7 mouse cellular contexts compared by ENCODE assay signal in the genomic region with DNA sequence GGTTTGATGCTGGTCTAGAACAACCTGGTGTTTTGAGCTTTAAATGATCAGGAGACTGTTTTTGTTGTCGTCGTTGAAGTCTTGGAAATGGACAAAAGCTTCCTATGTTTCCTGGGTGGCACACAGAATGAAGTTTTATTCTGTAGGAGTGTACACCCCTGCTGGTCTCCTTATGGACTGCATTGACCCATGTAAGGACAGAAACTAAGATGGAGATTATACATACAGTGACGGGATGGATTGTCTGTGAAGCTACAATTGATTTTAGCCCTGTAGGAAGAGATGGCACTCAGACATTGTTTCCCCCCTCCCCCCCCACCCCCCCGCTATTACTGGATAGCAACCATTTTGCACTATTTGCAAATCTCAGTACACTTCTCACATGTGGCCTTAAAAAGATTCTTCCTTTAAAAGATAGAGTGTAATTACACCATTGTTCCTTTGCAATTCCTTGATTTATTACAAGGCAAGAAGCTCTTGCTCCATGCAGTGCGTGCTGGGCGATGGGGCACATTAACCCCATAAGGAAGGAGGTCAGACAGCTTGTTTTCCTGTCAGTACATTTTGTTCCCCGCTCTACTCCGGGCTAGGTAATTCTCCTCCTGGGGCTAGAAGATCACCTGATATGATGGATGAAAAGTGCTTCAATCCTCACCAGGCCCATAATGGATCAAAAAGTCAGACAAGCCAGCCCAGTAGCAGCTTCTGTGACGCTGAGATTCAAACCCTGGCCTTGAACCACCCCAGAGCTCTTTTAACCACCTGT. TPM values are rescaled to one million over a fixed set of nuclear protein-coding genes. Genes with fewer than 3 reads are reported as not detected.
DNase-seq lines count a peak whose midpoint lies in the region; ATAC-seq lines count a peak whose summit lies in the region.

No protein-coding gene starts in this region.

- no peaks in the 10 kb centered on the region for H3K36me3 ChIP-seq in lung, embryonic 15.5 days
- no peaks in the 10 kb centered on the region for H3K36me3 ChIP-seq in embryonic facial prominence, embryonic 11.5 days (replicated peaks; ENCODE audit: control insufficient read depth, insufficient read depth, low read depth, low read length)
- H3K36me3 ChIP-seq in hindbrain, embryonic 13.5 days: no peaks in the 10 kb centered on the region
- no peaks in the 10 kb centered on the region for H3K36me3 ChIP-seq in midbrain, embryonic 13.5 days

- H3K27me3 ChIP-seq in lung, embryonic 15.5 days: no peaks in the 10 kb centered on the region
- H3K27me3 ChIP-seq in embryonic facial prominence, embryonic 11.5 days (ENCODE audit: control insufficient read depth, insufficient read depth, low read length): no peaks in the 10 kb centered on the region
- no peaks in the 10 kb centered on the region for H3K27me3 ChIP-seq in hindbrain, embryonic 13.5 days
- no peaks in the 10 kb centered on the region for H3K27me3 ChIP-seq in midbrain, embryonic 13.5 days

- 24% methylated on average over 9 of the region's 9 CpGs for WGBS in lung, embryonic 15.5 days
- WGBS in embryonic facial prominence, embryonic 11.5 days: 35% methylated on average over 9 of the region's 9 CpGs
- 25% methylated on average over 9 of the region's 9 CpGs for WGBS in hindbrain, embryonic 13.5 days
- WGBS in midbrain, embryonic 13.5 days: 33% methylated on average over 9 of the region's 9 CpGs

- no peaks in the 10 kb centered on the region for H3K9me3 ChIP-seq in lung, embryonic 15.5 days
- no peaks in the 10 kb centered on the region for H3K9me3 ChIP-seq in embryonic facial prominence, embryonic 11.5 days (replicated peaks; ENCODE audit: control insufficient read depth, low read length)
- H3K9me3 ChIP-seq in hindbrain, embryonic 13.5 days: no peaks in the 10 kb centered on the region
- H3K9me3 ChIP-seq in midbrain, embryonic 13.5 days: no peaks in the 10 kb centered on the region

- no peak for DNase-seq in lung, postnatal 4 days
- no peak for DNase-seq in embryonic facial prominence, embryonic 11.5 days (ENCODE audit: low spot score)
- DNase-seq in Muller cell, postnatal 12 days (ENCODE audit: inconsistent ontology term): no peak

- peak overlapping the region; percentile 86 for H3K4me3 ChIP-seq in lung, embryonic 15.5 days
- peak overlapping the region; percentile 74 for H3K4me3 ChIP-seq in embryonic facial prominence, embryonic 11.5 days (ENCODE audit: low read depth, low read length)
- peak overlapping the region; percentile 68 for H3K4me3 ChIP-seq in hindbrain, embryonic 13.5 days
- peak overlapping the region; percentile 60 for H3K4me3 ChIP-seq in midbrain, embryonic 13.5 days (replicated peaks)

- H3K4me2 ChIP-seq in lung, embryonic 15.5 days: peak overlapping the region; percentile 70
- H3K4me2 ChIP-seq in embryonic facial prominence, embryonic 11.5 days (ENCODE audit: low read depth, low read length): peak overlapping the region; percentile 65
- peak overlapping the region; percentile 67 for H3K4me2 ChIP-seq in hindbrain, embryonic 13.5 days
- H3K4me2 ChIP-seq in midbrain, embryonic 13.5 days (replicated peaks): peak overlapping the region; percentile 76

- ATAC-seq in lung, embryonic 15.5 days (ENCODE audit: borderline replicate concordance, extremely low read depth, low FRiP score, low TSS enrichment): peak; percentile 64
- ATAC-seq in embryonic facial prominence, embryonic 11.5 days (replicated peaks; ENCODE audit: insufficient number of reproducible peaks, low FRiP score, low TSS enrichment, low read depth): peak; percentile 74
- ATAC-seq in hindbrain, embryonic 13.5 days (ENCODE audit: low FRiP score): peak; percentile 88
- peak; percentile 49 for ATAC-seq in midbrain, embryonic 13.5 days
- no peak for ATAC-seq in activated CD4-positive, CD25-positive, alpha-beta regulatory T cell, adult 4 months

- peaks cover 10% of the 10 kb centered on the region; the same call in 1 of the 2 replicates for H3K4me1 ChIP-seq in lung, embryonic 15.5 days
- H3K4me1 ChIP-seq in embryonic facial prominence, embryonic 11.5 days (ENCODE audit: control insufficient read depth, insufficient read depth, low read length): no peaks in the 10 kb centered on the region; the same call in 1 of the 2 replicates
- peaks cover 18% of the 10 kb centered on the region for H3K4me1 ChIP-seq in hindbrain, embryonic 13.5 days (replicated peaks)
- peaks cover 20% of the 10 kb centered on the region for H3K4me1 ChIP-seq in midbrain, embryonic 13.5 days (replicated peaks)

- no peak overlapping the region for H3K27ac ChIP-seq in lung, embryonic 15.5 days
- H3K27ac ChIP-seq in embryonic facial prominence, embryonic 11.5 days (replicated peaks; ENCODE audit: low read depth, low read length): no peak overlapping the region
- H3K27ac ChIP-seq in hindbrain, embryonic 13.5 days: peak overlapping the region; percentile 93
- peak overlapping the region; percentile 81 for H3K27ac ChIP-seq in midbrain, embryonic 13.5 days

- 0 out of 2 replicates have a peak overlapping the region, but pooled peaks have one; percentile 27 for H3K9ac ChIP-seq in lung, embryonic 15.5 days
- peak overlapping the region; percentile 80 for H3K9ac ChIP-seq in embryonic facial prominence, embryonic 11.5 days (replicated peaks; ENCODE audit: low read length)
- peak overlapping the region; percentile 80 for H3K9ac ChIP-seq in hindbrain, embryonic 13.5 days
- peak overlapping the region; percentile 63 for H3K9ac ChIP-seq in midbrain, embryonic 13.5 days (replicated peaks)

RNA-seq across cellular contexts. Expression of a gene that starts 0.6 kb away (rescaled TPM):
- polyA plus RNA-seq in lung, embryonic 15.5 days (2015; fragmentation: Nextera tagmentation; extraction: Ambion mirVana): 930 and 989 TPM in 2 replicates
- 1,067 and 1,123 TPM in 2 replicates for polyA plus RNA-seq in embryonic facial prominence, embryonic 11.5 days (2014; fragmentation: Nextera tagmentation; extraction: Ambion mirVana)
- 924 and 941 TPM in 2 replicates for polyA plus RNA-seq in hindbrain, embryonic 13.5 days (2015; fragmentation: Nextera tagmentation; extraction: Ambion mirVana)
- 965 and 999 TPM in 2 replicates for polyA plus RNA-seq in midbrain, embryonic 13.5 days (2015; fragmentation: Nextera tagmentation; extraction: Ambion mirVana)
- 1,000 to 10,000 TPM in 1 of 2 experiments, 100 to 1,000 TPM in 1; 631 to 1,180 TPM for polyA plus RNA-seq in activated CD4-positive, CD25-positive, alpha-beta regulatory T cell, adult 4 months (2017; shearing (Covaris generic))

Comparison
In these comparisons a context has a peak if more than half of its experiments do, and no peak if none do; other contexts are left out.
1. H3K27ac ChIP-seq: peak in hindbrain, embryonic 13.5 days (single experiment) and midbrain, embryonic 13.5 days (single experiment); none in lung, embryonic 15.5 days (single experiment) and embryonic facial prominence, embryonic 11.5 days (single experiment).
2. H3K9ac ChIP-seq: peak in every context shown above with its lines; median percentile 80 in embryonic facial prominence, embryonic 11.5 days; 80 in hindbrain, embryonic 13.5 days; 63 in midbrain, embryonic 13.5 days; 27 in lung, embryonic 15.5 days.
3. Peak in every context shown above with its lines, with median percentiles within 50 percentile points of each other: H3K4me2 ChIP-seq and H3K4me3 ChIP-seq.